Comparison of ENCODE assay signal across 8 mouse cellular contexts in the genomic region with DNA sequence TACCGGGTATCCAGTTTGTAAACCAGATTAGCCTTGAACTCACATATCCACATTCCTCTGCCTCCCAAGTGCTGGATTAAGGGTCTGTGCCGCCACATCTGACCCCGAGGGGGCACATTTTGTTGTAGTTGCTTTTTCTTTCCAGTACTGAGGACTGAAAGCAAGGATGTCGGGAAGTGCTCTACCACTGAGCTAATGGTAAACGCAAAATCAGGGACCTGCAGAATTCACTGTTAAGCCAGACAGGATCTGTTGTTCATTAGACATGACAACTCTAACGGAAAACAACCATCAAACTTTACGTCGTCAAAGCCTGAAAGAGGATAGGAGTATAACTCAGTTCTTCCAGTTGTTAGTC. TPM values are rescaled to one million over a fixed set of nuclear protein-coding genes. Genes with fewer than 3 reads are reported as not detected.
A peak's percentile ranks its signal among the peaks of the same experiment; 100 is the strongest.
DNase-seq lines count a peak whose midpoint lies in the region; ATAC-seq and TF ChIP-seq lines count a peak whose summit lies in the region.

No protein-coding gene starts in this region.

- 2% methylated on average over 8 of the region's 8 CpGs for WGBS in heart, embryonic 12.5 days
- WGBS in forebrain, embryonic 11.5 days: 3% methylated on average over 8 of the region's 8 CpGs
- WGBS in limb, embryonic 15.5 days: 2% methylated on average over 8 of the region's 8 CpGs
- WGBS in stomach, embryonic 15.5 days: 2% methylated on average over 8 of the region's 8 CpGs

- DNase-seq in heart, postnatal 36 days: no peak
- no peak for DNase-seq in CH12.LX (ENCODE audit: extremely low read depth)
- peak; percentile 52 for DNase-seq in forebrain, embryonic 11.5 days (ENCODE audit: low spot score)
- no peak for DNase-seq in left cerebral cortex, adult 8-10 months (ENCODE audit: low spot score in 2 of 2)
- DNase-seq in adrenal gland, postnatal 14 days: no peak

- peak overlapping the region; percentile 73 for H3K4me2 ChIP-seq in heart, embryonic 12.5 days
- peak overlapping the region; percentile 80 for H3K4me2 ChIP-seq in CH12.LX (ENCODE audit: insufficient read depth, low read depth, poor library complexity, severe bottlenecking)
- peak overlapping the region; percentile 66 for H3K4me2 ChIP-seq in forebrain, embryonic 11.5 days (ENCODE audit: low read depth, low read length, severe bottlenecking)
- H3K4me2 ChIP-seq in limb, embryonic 15.5 days: peak overlapping the region; percentile 67
- H3K4me2 ChIP-seq in stomach, embryonic 15.5 days: peak overlapping the region; percentile 74

- no peaks in the 10 kb centered on the region for H3K9me3 ChIP-seq in heart, embryonic 12.5 days (replicated peaks)
- peaks cover 5% of the 10 kb centered on the region for H3K9me3 ChIP-seq in CH12.LX (replicated peaks; ENCODE audit: low read length)
- no peaks in the 10 kb centered on the region for H3K9me3 ChIP-seq in forebrain, embryonic 11.5 days (ENCODE audit: control insufficient read depth, low read length)
- H3K9me3 ChIP-seq in limb, embryonic 15.5 days: no peaks in the 10 kb centered on the region
- H3K9me3 ChIP-seq in stomach, embryonic 15.5 days: no peaks in the 10 kb centered on the region

- peaks cover 20% of the 10 kb centered on the region for H3K79me2 ChIP-seq in CH12.LX (replicated peaks; ENCODE audit: control insufficient read depth, extremely low read depth, insufficient read depth, poor library complexity, severe bottlenecking)

- ATAC-seq in heart, embryonic 12.5 days (ENCODE audit: insufficient number of reproducible peaks, low FRiP score): peak; percentile 9; the same call in 1 of the 2 replicates
- ATAC-seq in forebrain, embryonic 11.5 days (replicated peaks; ENCODE audit: low FRiP score): no peak; the same call in 1 of the 2 replicates
- peak; percentile 12; the same call in 1 of the 2 replicates for ATAC-seq in limb, embryonic 15.5 days (ENCODE audit: insufficient number of reproducible peaks, low FRiP score, low TSS enrichment, low read depth)
- no peak; the same call in 1 of the 2 replicates for ATAC-seq in stomach, embryonic 15.5 days (ENCODE audit: insufficient read depth, low FRiP score, low read depth)

- H3K27me3 ChIP-seq in heart, embryonic 12.5 days (replicated peaks): no peaks in the 10 kb centered on the region
- H3K27me3 ChIP-seq in CH12.LX (replicated peaks): no peaks in the 10 kb centered on the region
- H3K27me3 ChIP-seq in forebrain, embryonic 11.5 days (ENCODE audit: control insufficient read depth, insufficient read depth, low read length): no peaks in the 10 kb centered on the region
- H3K27me3 ChIP-seq in limb, embryonic 15.5 days: no peaks in the 10 kb centered on the region
- no peaks in the 10 kb centered on the region for H3K27me3 ChIP-seq in stomach, embryonic 15.5 days (replicated peaks)

- no peak for TF ChIP-seq POLR2A in CH12.LX (IDR thresholded peaks at IDR 0.05; ENCODE audit: low read depth, low read length)

- in situ Hi-C loops in CH12.LX (cut with MboI; ENCODE audit: low pct_ligation_motif_present, low pct_unique_long_range_greater_than_20kb, low sequenced_read_pairs): no loop called here

- H3K4me3 ChIP-seq in heart, embryonic 12.5 days: peak overlapping the region; percentile 85
- H3K4me3 ChIP-seq in CH12.LX (replicated peaks in 1 of 3; ENCODE audit: low read depth in 2 of 3, low read length in 2 of 3, poor library complexity in 1 of 3): peak overlapping the region; percentile 65 to 85 (median 84)
- peak overlapping the region; percentile 63 for H3K4me3 ChIP-seq in forebrain, embryonic 11.5 days (ENCODE audit: low read depth, low read length)
- H3K4me3 ChIP-seq in limb, embryonic 15.5 days: peak overlapping the region; percentile 90
- peak overlapping the region; percentile 92 for H3K4me3 ChIP-seq in stomach, embryonic 15.5 days (replicated peaks)

- peaks cover 22% of the 10 kb centered on the region for H3K36me3 ChIP-seq in heart, embryonic 12.5 days
- peaks cover 12 to 23% of the 10 kb centered on the region in 2 experiments for H3K36me3 ChIP-seq in CH12.LX (replicated peaks in 1 of 2; ENCODE audit: control insufficient read depth in 1 of 2, insufficient read depth in 1 of 2, low read length in 1 of 2)
- H3K36me3 ChIP-seq in forebrain, embryonic 11.5 days (ENCODE audit: control insufficient read depth, insufficient read depth, low read length): peaks cover 4% of the 10 kb centered on the region; the same call in 1 of the 2 replicates
- peaks cover 15% of the 10 kb centered on the region for H3K36me3 ChIP-seq in limb, embryonic 15.5 days
- H3K36me3 ChIP-seq in stomach, embryonic 15.5 days: 0 out of 2 replicates have a peak, but pooled peaks cover 13% of the 10 kb centered on the region

- peak overlapping the region; percentile 85 for H3K27ac ChIP-seq in heart, embryonic 12.5 days (ENCODE audit: poor library complexity, severe bottlenecking)
- H3K27ac ChIP-seq in CH12.LX (ENCODE audit: insufficient read depth, low read depth): no peak overlapping the region
- H3K27ac ChIP-seq in forebrain, embryonic 11.5 days (ENCODE audit: low read depth, low read length): no peak overlapping the region; the same call in 1 of the 2 replicates
- peak overlapping the region; percentile 73 for H3K27ac ChIP-seq in limb, embryonic 15.5 days
- H3K27ac ChIP-seq in stomach, embryonic 15.5 days: peak overlapping the region; percentile 57; the same call in 1 of the 2 replicates

- TF ChIP-seq RAD21 in CH12.LX (IDR thresholded peaks at IDR 0.05; ENCODE audit: low read depth, low read length): no peak

- dilution Hi-C loops in CH12.LX (cut with MboI; ENCODE audit: extremely low pct_ligation_motif_present, extremely low pct_unique_long_range_greater_than_20kb, low sequenced_read_pairs): no loop called here

- peaks cover 6% of the 10 kb centered on the region; the same call in 1 of the 2 replicates for H3K4me1 ChIP-seq in heart, embryonic 12.5 days (replicated peaks)
- peaks cover 0 to 29% of the 10 kb centered on the region in 2 experiments; a peak in 2 of 4 replicates for H3K4me1 ChIP-seq in CH12.LX (ENCODE audit: control insufficient read depth in 1 of 2, insufficient read depth in 2 of 2)
- H3K4me1 ChIP-seq in forebrain, embryonic 11.5 days (replicated peaks; ENCODE audit: control insufficient read depth, insufficient read depth, low read length): no peaks in the 10 kb centered on the region
- H3K4me1 ChIP-seq in limb, embryonic 15.5 days: peaks cover 11% of the 10 kb centered on the region
- H3K4me1 ChIP-seq in stomach, embryonic 15.5 days: 0 out of 2 replicates have a peak, but pooled peaks cover 6% of the 10 kb centered on the region

- peak overlapping the region; percentile 71 for H3K9ac ChIP-seq in heart, embryonic 12.5 days
- peak overlapping the region; percentile 89 for H3K9ac ChIP-seq in CH12.LX (ENCODE audit: insufficient read depth, low read depth)
- peak overlapping the region; percentile 66 for H3K9ac ChIP-seq in forebrain, embryonic 11.5 days (ENCODE audit: low read length)
- H3K9ac ChIP-seq in limb, embryonic 15.5 days: peak overlapping the region; percentile 39
- peak overlapping the region; percentile 50 for H3K9ac ChIP-seq in stomach, embryonic 15.5 days

- TF ChIP-seq CTCF in CH12.LX (conservative IDR thresholded peaks at IDR 0.05 in 1 of 2, IDR thresholded peaks at IDR 0.05 in 1 of 2; ENCODE audit: low read depth in 2 of 2, low read length in 2 of 2): no peak

- 0 out of 2 replicates have a peak, but pooled peaks have one; percentile 29 for TF ChIP-seq EP300 in CH12.LX (IDR thresholded peaks at IDR 0.05; ENCODE audit: low read length)

- intact Hi-C loops in heart, postnatal 36 days (cut with DNase I): loop anchor here (5.0 kb wide), 1 partner anchor 99 kb away; the partner anchor contains the start of gene Fnbp4

RNA-seq across cellular contexts. Expression of gene Mtch2, which starts 0.4 kb away (rescaled TPM):
- 201 and 211 TPM in 2 replicates for polyA plus RNA-seq in heart, embryonic 12.5 days (2016; fragmentation: Nextera tagmentation; extraction: Ambion mirVana)
- 100 to 1,000 TPM; 194 to 211 TPM for total RNA-seq in heart, postnatal 36 days (2021)
- total RNA-seq in CH12.LX (2012; rRNA removed) (70.0 and 82.8 TPM in 2 replicates), CH12.LX (2014; rRNA removed) (158 and 173 TPM in 2 replicates)
- 162 and 209 TPM in 2 replicates for polyA plus RNA-seq in CH12.LX (2012; ENCODE audit: insufficient read length, low read depth)
- polyA plus RNA-seq in forebrain, embryonic 11.5 days (2014; fragmentation: Nextera tagmentation; extraction: Ambion mirVana): 247 and 256 TPM in 2 replicates
- polyA plus RNA-seq in limb, embryonic 15.5 days (2015; fragmentation: Nextera tagmentation; extraction: Ambion mirVana): 183 and 187 TPM in 2 replicates
- 232 and 237 TPM in 2 replicates for polyA plus RNA-seq in stomach, embryonic 15.5 days (2015; fragmentation: Nextera tagmentation; extraction: Ambion mirVana)
- total RNA-seq in left cerebral cortex, adult 8-10 months (2022): 100 to 1,000 TPM in 3 of 4 experiments, 10 to 100 TPM in 1; 99.3 to 117 (median 109) TPM
- total RNA-seq in adrenal gland, postnatal 14 days (2021): 416 and 423 TPM in 2 replicates

RNA-seq across cellular contexts. Expression of gene C1qtnf4, which starts 39.1 kb away (rescaled TPM):
- polyA plus RNA-seq in heart, embryonic 12.5 days (2016; fragmentation: Nextera tagmentation; extraction: Ambion mirVana): 16.5 and 18.9 TPM in 2 replicates
- 1 to 10 TPM; 2.6 to 5.1 TPM for total RNA-seq in heart, postnatal 36 days (2021)
- total RNA-seq in CH12.LX (2012; rRNA removed) (not detected in 2 replicates), CH12.LX (2014; rRNA removed) (not detected in 2 replicates)
- not detected in 2 replicates for polyA plus RNA-seq in CH12.LX (2012; ENCODE audit: insufficient read length, low read depth)
- polyA plus RNA-seq in forebrain, embryonic 11.5 days (2014; fragmentation: Nextera tagmentation; extraction: Ambion mirVana): 11.3 and 15.6 TPM in 2 replicates
- polyA plus RNA-seq in limb, embryonic 15.5 days (2015; fragmentation: Nextera tagmentation; extraction: Ambion mirVana): 18.9 and 25.6 TPM in 2 replicates
- polyA plus RNA-seq in stomach, embryonic 15.5 days (2015; fragmentation: Nextera tagmentation; extraction: Ambion mirVana): 10.3 and 13.5 TPM in 2 replicates
- total RNA-seq in left cerebral cortex, adult 8-10 months (2022): 100 to 1,000 TPM; 243 to 258 (median 253) TPM
- total RNA-seq in adrenal gland, postnatal 14 days (2021): 2.3 and 2.8 TPM in 2 replicates

RNA-seq across cellular contexts. Expression of gene Kbtbd4, which starts 58.0 kb away (rescaled TPM):
- polyA plus RNA-seq in heart, embryonic 12.5 days (2016; fragmentation: Nextera tagmentation; extraction: Ambion mirVana): 27.0 and 27.3 TPM in 2 replicates
- total RNA-seq in heart, postnatal 36 days (2021): 10 to 100 TPM; 22.1 to 23.8 TPM
- total RNA-seq in CH12.LX (2012; rRNA removed): 20.5 and 28.4 TPM in 2 replicates
- 19.5 and 20.1 TPM in 2 replicates for total RNA-seq in CH12.LX (2014; rRNA removed)
- 21.7 and 24.9 TPM in 2 replicates for polyA plus RNA-seq in CH12.LX (2012; ENCODE audit: insufficient read length, low read depth)
- 48.0 and 56.0 TPM in 2 replicates for polyA plus RNA-seq in forebrain, embryonic 11.5 days (2014; fragmentation: Nextera tagmentation; extraction: Ambion mirVana)
- polyA plus RNA-seq in limb, embryonic 15.5 days (2015; fragmentation: Nextera tagmentation; extraction: Ambion mirVana): 34.7 and 36.4 TPM in 2 replicates
- 27.4 and 29.3 TPM in 2 replicates for polyA plus RNA-seq in stomach, embryonic 15.5 days (2015; fragmentation: Nextera tagmentation; extraction: Ambion mirVana)
- 10 to 100 TPM; 33.1 to 51.2 (median 40.3) TPM for total RNA-seq in left cerebral cortex, adult 8-10 months (2022)
- total RNA-seq in adrenal gland, postnatal 14 days (2021): 26.5 and 29.4 TPM in 2 replicates

RNA-seq across cellular contexts. Expression of gene Ndufs3, which starts 58.1 kb away (rescaled TPM):
- 332 and 336 TPM in 2 replicates for polyA plus RNA-seq in heart, embryonic 12.5 days (2016; fragmentation: Nextera tagmentation; extraction: Ambion mirVana)
- 100 to 1,000 TPM; 797 to 891 TPM for total RNA-seq in heart, postnatal 36 days (2021)
- 133 and 146 TPM in 2 replicates for total RNA-seq in CH12.LX (2012; rRNA removed)
- 182 and 195 TPM in 2 replicates for total RNA-seq in CH12.LX (2014; rRNA removed)
- 185 and 190 TPM in 2 replicates for polyA plus RNA-seq in CH12.LX (2012; ENCODE audit: insufficient read length, low read depth)
- 190 and 204 TPM in 2 replicates for polyA plus RNA-seq in forebrain, embryonic 11.5 days (2014; fragmentation: Nextera tagmentation; extraction: Ambion mirVana)
- polyA plus RNA-seq in limb, embryonic 15.5 days (2015; fragmentation: Nextera tagmentation; extraction: Ambion mirVana): 199 and 219 TPM in 2 replicates
- polyA plus RNA-seq in stomach, embryonic 15.5 days (2015; fragmentation: Nextera tagmentation; extraction: Ambion mirVana): 211 and 241 TPM in 2 replicates
- total RNA-seq in left cerebral cortex, adult 8-10 months (2022): 100 to 1,000 TPM; 244 to 284 (median 255) TPM
- 551 and 591 TPM in 2 replicates for total RNA-seq in adrenal gland, postnatal 14 days (2021)

Comparison
In these comparisons a context has a peak if more than half of its experiments do, and no peak if none do; other contexts are left out.
1. ATAC-seq: peak in heart, embryonic 12.5 days (single experiment) and limb, embryonic 15.5 days (single experiment); none in forebrain, embryonic 11.5 days (single experiment) and stomach, embryonic 15.5 days (single experiment).
2. H3K27ac ChIP-seq: peak in heart, embryonic 12.5 days (single experiment), limb, embryonic 15.5 days (single experiment) and stomach, embryonic 15.5 days (single experiment); none in CH12.LX (single experiment) and forebrain, embryonic 11.5 days (single experiment).
3. H3K9ac ChIP-seq: peak in every context shown above with its lines; median percentile 89 in CH12.LX; 71 in heart, embryonic 12.5 days; 66 in forebrain, embryonic 11.5 days; 50 in stomach, embryonic 15.5 days; 39 in limb, embryonic 15.5 days.
4. RNA of gene C1qtnf4, which starts 39.1 kb away (polyA plus RNA-seq): 18.9 to 25.6 TPM in limb, embryonic 15.5 days, 16.5 to 18.9 TPM in heart, embryonic 12.5 days, 10.3 to 13.5 TPM in stomach, embryonic 15.5 days and 11.3 to 15.6 TPM in forebrain, embryonic 11.5 days; not detected in CH12.LX; every median in the first group is over 10 times any median in the second.
5. Peak in every context shown above with its lines, with median percentiles within 50 percentile points of each other: H3K4me2 ChIP-seq and H3K4me3 ChIP-seq.